Mouse (Mus musculus): ENCODE data around the gene Mrpl51.

The Mrpl51 gene

GRCm38 (mm10) chr6:125191332-125192015 lies at the start of gene Mrpl51, which contains the start of gene Ncapd2:
Gene Mrpl51, plus strand, starts transcription at chr6:125191801.
Gene Ncapd2, minus strand, starts transcription at chr6:125191701.
- peak; percentile 99 for DNase-seq (ENCODE audit: low spot score)

GRCm38 (mm10) chr6:125142436-125142835 lies 49.2 kb upstream of the Mrpl51 start:
- no peak for DNase-seq (ENCODE audit: low spot score)

- DNase-seq (ENCODE audit: low spot score): peak; percentile 47
Measured at GRCm38 (mm10) chr6:125143128-125143527, 48.5 kb upstream of the Mrpl51 start.

DNA sequence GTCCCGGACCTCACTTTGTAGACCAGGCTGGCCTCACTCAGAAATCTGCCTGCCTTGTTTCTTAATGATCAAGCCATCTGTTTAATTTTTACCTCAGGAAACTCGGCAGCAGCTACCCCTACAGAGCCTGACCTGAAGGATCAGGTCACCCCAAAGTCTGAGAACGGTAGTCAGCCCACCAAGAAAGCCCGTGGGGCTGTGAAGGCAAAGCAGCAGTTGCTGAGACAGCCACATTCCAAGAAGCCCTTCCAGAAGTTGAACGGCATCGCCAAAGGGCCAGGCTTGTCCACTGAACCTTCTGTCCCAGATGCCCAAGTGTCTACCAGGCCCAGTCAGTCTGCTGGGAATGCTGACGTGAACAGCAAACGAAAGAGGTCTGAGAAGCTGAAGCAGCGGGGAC lies 47.7 kb upstream of the Mrpl51 start:
- DNase-seq (ENCODE audit: low spot score): no peak

GRCm38 (mm10) chr6:125145001-125145400 lies 46.6 kb upstream of the Mrpl51 start, which contains the start of gene Iffo1:
Gene Iffo1, plus strand, starts transcription at chr6:125145241.
- DNase-seq (ENCODE audit: low spot score): peak; percentile 94

DNA sequence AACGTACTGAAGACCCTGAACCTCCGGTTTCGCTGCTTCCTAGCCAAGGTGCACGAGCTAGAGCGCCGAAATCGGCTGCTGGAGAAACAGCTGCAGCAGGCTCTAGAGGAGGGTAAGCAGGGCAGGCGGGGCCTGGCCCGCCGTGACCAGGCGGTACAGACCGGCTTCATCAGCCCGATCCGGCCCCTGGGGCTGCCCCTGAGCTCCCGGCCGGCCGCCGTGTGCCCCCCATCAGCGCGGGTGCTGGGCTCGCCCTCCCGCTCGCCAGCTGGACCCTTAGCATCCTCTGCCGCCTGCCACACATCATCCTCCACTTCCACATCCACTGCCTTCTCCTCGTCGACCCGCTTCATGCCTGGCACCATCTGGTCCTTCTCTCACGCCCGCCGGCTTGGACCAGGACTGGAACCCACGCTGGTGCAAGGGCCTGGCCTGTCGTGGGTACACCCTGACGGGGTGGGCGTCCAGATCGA lies 46.1 kb upstream of the Mrpl51 start:
- no peak for DNase-seq (ENCODE audit: low spot score)

- DNase-seq (ENCODE audit: low spot score): no peak
Measured at GRCm38 (mm10) chr6:125146148-125146547, 45.5 kb upstream of the Mrpl51 start.

- no peak for DNase-seq (ENCODE audit: low spot score)
Measured at GRCm38 (mm10) chr6:125146797-125147196, 44.8 kb upstream of the Mrpl51 start.

DNA sequence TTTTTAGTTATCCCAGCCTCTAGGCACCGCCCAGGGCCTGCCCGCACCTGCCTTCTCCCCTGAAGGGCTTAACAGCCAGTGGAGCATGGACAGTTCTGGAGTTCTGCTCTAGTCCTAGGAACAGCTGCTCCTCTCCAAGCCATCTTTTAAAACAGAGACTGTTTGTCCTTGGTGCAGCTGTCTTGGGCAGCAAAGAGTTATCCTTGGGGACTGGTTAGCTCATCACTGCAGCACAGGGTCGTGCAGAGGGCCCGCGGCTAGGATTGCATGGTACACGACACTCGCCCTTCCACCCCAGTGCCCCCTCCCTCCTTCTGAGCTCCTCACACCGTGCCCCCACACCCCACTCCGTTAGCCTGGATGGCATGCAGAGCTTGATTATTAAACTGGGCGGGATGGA lies 44.3 kb upstream of the Mrpl51 start:
- DNase-seq (ENCODE audit: low spot score): no peak

DNA sequence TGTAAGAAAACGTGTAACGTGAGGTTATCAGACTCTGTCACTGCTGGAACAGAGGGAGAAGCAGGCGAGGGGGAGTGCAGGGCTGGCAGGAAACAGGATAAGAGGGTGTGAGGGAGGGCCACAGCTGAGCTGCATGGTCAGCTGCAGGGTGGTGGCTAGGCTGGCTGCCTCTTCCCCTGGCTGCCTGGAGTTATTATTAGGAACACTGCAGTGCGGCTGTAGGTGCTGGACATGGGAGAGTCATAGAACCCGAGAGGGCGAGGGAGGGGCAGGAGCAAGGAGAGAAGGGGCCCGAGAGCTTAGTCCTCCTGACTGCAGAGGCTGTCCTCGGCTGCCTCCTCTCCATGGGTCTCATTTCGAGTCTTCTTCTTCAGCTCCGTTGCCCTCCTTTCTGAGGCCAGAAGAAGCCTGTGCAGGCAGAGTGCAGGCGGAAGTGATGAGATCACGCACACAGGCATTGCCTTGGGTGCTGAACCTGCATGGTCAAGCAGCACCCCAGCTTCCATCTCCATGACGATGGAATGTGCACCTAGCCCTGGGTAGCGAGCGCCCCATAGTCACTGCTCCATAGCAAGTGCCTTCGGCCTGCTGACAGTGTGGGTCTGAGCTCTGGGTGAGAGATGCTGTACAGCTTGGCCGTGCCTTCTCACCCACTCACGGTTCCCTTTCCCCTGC lies 43.2 kb upstream of the Mrpl51 start:
- no peak for DNase-seq (ENCODE audit: low spot score)

DNA sequence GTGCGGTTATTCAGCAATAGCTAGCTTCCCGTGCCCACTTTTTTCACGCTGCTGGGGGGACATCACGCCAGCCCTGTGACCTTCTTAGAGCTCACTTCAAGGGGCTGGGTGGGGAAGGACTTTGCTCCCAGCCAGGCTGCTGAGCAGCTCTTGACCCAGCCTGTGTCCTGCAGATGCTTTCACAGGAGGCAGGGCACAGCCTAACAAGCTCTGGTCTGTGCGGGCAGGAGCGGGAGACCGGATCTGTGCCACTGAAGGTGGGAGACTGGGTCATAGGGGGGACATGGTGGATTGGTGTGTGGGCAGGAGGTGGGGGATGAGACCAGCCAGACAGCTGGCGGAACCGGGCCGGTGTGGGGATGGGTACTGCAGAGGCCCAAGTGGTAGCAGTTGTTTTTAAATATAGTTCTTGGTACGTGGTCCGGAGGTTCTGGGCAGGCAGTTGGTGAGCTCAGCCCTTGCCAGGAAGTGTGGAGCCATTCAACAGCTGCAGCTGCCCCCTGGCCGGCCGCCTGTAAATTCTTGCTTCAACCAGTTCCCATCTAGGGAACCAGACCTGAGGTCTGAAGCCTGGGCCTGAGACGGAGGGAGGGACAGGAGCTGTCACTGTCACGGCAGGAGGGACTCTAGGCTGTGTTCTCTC lies 42.6 kb upstream of the Mrpl51 start:
- no peak for DNase-seq (ENCODE audit: low spot score)

DNA sequence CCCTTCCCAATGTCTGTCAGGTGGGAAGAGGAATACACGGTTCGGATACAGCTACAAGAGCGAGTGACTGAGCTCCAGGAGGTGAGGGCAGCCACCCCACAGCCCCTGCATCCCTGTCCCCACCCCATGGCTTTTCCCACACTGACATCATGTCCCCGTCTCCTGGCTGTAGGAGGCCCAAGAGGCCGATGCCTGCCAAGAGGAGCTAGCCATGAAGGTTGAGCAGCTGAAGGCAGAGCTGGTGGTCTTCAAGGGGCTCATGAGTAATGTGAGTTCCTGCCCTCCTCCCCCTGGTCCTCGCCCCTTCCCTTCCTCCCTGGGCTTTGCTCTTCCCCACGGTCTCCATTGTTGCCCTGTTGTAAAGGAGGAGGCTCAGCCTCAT lies 42.0 kb upstream of the Mrpl51 start:
- DNase-seq (ENCODE audit: low spot score): no peak

DNA sequence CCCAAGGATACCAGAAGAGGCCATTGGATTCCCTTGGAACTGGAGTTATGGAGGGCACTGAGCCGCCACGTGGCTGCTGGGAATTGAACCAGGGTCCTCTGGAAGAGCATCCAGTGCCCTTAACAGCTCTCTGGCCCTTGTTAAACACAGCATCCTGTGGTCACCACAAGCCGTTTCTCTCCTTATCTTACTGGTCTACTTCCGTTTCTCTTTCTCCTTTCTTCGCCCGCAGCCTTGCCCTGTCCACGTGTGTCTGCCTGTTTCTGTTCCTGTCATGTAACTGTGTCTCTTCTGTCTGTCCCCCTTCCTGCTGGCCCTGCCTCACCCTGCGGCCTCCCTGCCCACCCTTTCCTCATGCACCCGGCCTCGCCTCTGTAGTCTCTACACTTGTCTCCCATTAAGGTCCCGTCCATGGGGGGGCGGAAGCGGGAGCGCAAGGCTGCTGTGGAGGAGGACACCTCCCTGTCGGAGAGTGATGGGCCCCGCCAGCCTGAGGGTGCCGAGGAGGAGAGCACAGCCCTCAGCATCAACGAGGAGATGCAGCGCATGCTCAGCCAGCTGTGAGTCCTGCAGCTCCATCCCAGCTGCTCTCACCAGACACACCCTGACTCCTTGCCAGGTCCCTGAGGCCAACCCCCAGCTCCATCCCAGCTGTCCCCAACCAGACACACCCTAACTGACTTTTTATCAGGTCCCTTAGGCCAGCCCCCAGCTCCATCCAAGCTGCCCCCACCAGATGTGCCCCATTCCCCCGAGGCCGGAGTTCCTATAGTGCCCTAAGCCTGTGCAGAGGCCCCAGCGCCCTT lies 39.2 kb upstream of the Mrpl51 start:
- DNase-seq (ENCODE audit: low spot score): no peak

DNA sequence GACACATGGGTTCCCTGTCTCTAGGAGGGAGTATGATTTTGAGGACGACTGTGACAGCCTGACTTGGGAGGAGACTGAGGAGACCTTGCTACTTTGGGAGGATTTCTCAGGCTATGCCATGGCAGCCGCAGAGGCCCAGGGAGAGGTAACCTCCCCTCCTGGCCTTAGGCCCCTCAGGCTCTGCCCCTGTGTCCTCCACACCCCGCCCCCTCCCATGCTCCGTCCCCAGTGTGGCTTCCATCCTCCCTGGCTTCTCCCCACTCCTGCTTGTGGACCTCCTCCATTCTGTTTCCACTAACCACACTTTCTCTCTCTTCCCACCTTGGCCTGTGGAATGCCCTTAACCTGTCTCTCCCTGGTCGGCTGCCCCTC lies 38.6 kb upstream of the Mrpl51 start:
- no peak for DNase-seq (ENCODE audit: low spot score)

DNA sequence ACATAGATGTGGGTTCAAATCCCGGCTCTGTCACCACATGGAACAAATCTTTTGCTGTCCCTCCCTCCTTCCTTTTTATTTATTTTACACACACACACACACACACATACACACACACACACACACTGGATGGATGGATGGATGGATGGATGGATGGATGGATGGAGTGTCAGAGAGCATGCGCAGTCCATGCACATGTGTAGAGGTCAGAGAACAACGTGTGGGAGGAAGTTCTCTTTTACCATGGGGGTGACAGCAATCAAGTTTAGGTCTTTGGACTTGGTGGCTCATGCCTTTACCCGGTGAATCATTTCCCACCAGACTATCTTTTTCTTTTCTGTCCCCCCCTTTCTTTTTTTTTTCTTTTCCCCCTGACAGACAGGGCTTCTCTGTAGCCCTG lies 37.9 kb upstream of the Mrpl51 start:
- no peak for DNase-seq (ENCODE audit: low spot score)

- peak; percentile 32 for DNase-seq (ENCODE audit: low spot score)
Measured at GRCm38 (mm10) chr6:125154550-125154949, 37.1 kb upstream of the Mrpl51 start.

GRCm38 (mm10) chr6:125155262-125155661 lies 36.3 kb upstream of the Mrpl51 start:
- no peak for DNase-seq (ENCODE audit: low spot score)

DNA sequence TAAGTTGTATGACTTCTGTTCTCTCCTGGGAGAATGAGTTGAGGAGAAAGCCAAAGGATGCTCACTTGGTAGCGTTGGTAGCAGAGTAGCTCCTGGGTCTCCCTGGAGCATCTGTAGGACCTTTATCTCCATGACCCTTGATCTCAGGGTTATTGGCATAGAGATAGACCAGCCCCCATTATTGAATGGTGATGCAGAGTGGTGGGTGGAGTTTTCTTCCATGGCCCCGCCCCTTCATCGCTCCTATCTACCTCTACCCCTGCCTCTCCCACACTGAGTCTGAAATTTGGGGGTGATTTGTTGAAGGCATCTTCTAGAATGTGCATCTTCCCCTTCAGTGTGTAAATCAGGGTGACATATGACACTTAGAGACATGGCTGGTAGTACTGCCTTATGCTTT lies 35.1 kb upstream of the Mrpl51 start:
- peak; percentile 43 for DNase-seq (ENCODE audit: low spot score)

DNA sequence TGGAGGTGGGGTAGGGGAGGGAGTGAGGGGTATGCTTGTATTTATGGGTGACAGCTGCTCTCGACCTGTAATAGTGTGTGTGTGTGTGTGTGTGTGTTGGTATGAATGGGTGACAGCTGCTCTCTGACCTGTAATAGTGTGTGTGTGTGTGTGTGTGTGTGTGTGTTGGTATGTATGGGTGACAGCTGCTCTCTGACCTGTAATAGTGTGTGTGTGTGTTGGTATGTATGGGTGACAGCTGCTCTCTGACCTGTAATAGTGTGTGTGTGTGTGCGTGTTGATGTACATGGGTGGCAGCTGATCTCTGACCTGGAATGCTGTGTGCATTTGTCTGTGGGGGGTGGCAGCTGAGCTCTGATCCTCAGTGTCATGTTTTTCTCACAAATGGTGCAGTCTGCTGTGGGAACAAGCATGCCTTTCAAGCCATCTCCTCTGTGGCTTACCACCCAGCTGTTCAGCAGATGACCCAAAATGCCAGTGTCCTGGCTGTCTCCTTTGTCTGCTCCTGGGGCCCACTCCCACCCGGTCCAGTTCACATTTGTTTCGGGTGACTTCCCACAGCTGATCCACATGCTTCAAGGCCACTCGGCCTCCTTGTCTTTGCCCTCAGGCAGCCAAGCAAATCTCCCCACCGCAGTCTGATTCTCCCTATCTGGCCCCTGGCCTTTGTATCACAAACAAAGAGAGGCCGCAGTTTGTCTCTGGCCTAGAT lies 34.5 kb upstream of the Mrpl51 start:
- peak; percentile 93 for DNase-seq (ENCODE audit: low spot score)

DNA sequence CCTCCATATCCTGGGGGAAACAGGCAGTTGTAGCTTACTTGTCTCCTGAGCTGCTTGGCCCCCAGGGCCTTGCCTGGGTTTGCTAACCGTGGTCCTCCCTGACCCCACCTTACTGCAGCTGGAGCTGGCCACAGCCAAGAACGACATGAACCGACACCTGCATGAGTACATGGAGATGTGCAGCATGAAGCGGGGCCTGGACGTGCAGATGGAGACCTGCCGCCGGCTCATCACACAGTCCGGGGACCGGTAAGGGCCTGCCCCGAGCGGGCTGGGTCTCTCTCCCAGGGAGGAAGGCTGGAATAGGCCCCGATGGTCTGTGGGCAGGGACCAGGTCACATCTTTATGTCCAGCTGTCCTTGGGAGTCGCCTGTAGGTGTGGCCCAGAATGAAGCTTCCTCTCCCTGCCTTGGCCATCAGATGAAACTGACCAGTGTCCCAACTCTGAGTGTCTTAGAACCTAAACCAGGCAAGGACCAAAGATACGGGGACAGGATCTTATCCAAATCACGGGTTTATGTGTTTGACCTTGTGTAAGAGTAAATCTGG lies 32.6 kb upstream of the Mrpl51 start:
- DNase-seq (ENCODE audit: low spot score): no peak
